Mouse (Mus musculus): Measurements from ENCODE around the gene Cplx3. TPM values are rescaled to one million over a fixed set of nuclear protein-coding genes. Genes with fewer than 3 reads are reported as not detected.

Gene Cplx3
- 0.42 and 0.47 TPM in 2 replicates for polyA plus RNA-seq (2012; rRNA removed)

DNA sequence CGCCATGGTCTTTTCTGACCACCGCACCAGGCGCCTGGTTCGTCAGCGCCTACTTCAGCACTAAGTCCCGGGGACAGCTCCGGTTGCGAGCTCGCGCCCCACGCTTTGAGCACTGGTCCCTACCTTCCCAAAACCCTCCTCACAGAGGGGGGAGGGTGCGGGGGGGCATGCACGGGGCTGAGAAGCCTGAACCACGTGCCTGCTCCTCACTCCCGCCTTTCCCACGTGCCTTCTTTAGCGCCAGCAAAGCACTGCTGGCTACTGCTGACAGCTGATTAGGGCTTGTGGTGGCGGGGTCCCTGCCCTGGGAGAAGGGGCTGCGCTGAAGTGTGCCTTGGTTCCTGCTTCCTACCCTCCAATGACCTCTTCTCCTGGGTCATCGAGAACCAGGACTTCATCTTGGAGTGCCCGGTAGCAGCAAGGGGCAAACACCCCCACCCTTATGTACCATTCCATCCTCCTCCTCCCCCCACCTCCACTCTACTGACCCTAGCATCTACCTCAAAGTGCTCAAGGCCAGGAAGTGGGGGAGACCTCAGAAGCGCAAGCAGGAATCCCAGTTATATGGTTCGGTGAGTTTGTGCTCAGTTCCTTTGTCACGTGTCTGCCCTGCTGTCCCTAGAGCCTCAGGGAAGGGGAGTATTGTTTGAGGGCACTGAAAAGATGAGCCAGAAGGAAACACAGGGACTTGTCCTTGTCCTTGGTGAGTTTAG, at the start of gene Cplx3:
TSS of gene Cplx3 (minus strand) at position 143 of the 713 bp plus-strand sequence.
- TF ChIP-seq POLR2A (IDR thresholded peaks at IDR 0.05; ENCODE audit: low read depth, low read length) (no peak), CTCF (conservative IDR thresholded peaks at IDR 0.05; ENCODE audit: insufficient read depth, insufficient read length, low read depth, low read length) (no peak)
- no peak within 1 kb of the TSS for H3K4me3 ChIP-seq (ENCODE audit: insufficient read depth, low read depth, low read length)
- DNase-seq: peak; percentile 56
- H3K4me1 ChIP-seq (ENCODE audit: control insufficient read depth, insufficient read depth, low read length): no peaks in the 10 kb centered on the region
- H3K27ac ChIP-seq (ENCODE audit: insufficient read depth, low read depth, low read length): no peak within 1 kb of the TSS
- H3K36me3 ChIP-seq (ENCODE audit: control insufficient read depth, insufficient read depth, low read length): no peaks in the 10 kb centered on the region
- H3K27me3 ChIP-seq (replicated peaks; ENCODE audit: control insufficient read depth, insufficient read depth, low read length): no peaks in the 10 kb centered on the region
- 5% methylated on average over 24 of the region's 24 CpGs for WGBS

DNA sequence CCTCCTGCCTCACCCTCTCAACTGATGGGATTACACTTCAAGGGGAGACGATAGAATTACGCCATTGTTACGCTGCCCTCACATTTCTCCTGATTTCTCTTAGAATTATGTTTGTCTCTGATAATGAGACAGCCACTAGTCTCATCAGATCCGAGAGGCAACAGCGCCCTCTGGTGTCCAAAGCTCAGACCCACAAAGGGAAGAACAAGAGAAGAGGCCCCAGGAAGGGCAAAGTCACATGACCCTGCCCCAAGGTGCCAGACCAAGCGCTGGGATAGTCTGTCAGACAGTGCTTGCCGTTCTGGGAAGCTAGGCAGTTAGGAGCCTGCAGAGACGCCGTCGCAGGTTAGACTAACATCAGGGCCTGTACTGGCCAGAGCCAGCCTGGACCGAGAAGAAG, 49.7 kb upstream of the Cplx3 start:
- WGBS: 3% methylated on average over 11 of the region's 11 CpGs
- no peaks in the 10 kb centered on the region; the same call in 1 of the 2 replicates for H3K4me1 ChIP-seq (ENCODE audit: control insufficient read depth, insufficient read depth, low read length)
- H3K4me3 ChIP-seq (ENCODE audit: insufficient read depth, low read depth, low read length): no peak overlapping the region
- TF ChIP-seq POLR2A (IDR thresholded peaks at IDR 0.05; ENCODE audit: low read depth, low read length) (no peak), CTCF (conservative IDR thresholded peaks at IDR 0.05; ENCODE audit: insufficient read depth, insufficient read length, low read depth, low read length) (peak; percentile 94)
- no peak overlapping the region for H3K27ac ChIP-seq (ENCODE audit: insufficient read depth, low read depth, low read length)
- no peaks in the 10 kb centered on the region for H3K36me3 ChIP-seq (ENCODE audit: control insufficient read depth, insufficient read depth, low read length)
- no peaks in the 10 kb centered on the region for H3K27me3 ChIP-seq (replicated peaks; ENCODE audit: control insufficient read depth, insufficient read depth, low read length)
- peak; percentile 96 for DNase-seq

DNA sequence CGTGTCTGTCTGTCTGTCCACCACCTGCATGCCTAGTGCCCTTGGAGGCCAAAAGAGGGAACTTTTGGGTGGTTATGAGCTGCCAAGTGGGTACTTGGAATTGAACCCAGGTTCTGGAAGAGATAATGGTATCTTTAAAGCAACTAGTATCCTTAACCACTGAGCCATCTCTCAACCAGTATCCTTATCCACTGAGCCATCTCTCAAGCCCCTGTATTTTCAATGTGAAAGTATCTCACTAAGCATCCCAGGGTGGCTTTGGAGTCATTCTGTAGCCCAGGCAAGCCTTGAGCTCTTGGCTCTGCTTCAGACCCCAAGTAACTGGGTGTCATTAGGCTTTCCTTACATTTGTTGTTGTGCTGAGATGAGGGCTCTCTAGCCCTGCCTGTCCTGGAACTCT, 48.9 kb upstream of the Cplx3 start:
- H3K4me3 ChIP-seq (ENCODE audit: insufficient read depth, low read depth, low read length): no peak overlapping the region
- no peak for DNase-seq
- no peak overlapping the region for H3K27ac ChIP-seq (ENCODE audit: insufficient read depth, low read depth, low read length)
- no peaks in the 10 kb centered on the region for H3K27me3 ChIP-seq (replicated peaks; ENCODE audit: control insufficient read depth, insufficient read depth, low read length)
- H3K4me1 ChIP-seq (ENCODE audit: control insufficient read depth, insufficient read depth, low read length): no peaks in the 10 kb centered on the region; the same call in 1 of the 2 replicates
- WGBS: 90% methylated on average over 1 of the region's 1 CpGs
- TF ChIP-seq POLR2A (IDR thresholded peaks at IDR 0.05; ENCODE audit: low read depth, low read length) (no peak), CTCF (conservative IDR thresholded peaks at IDR 0.05; ENCODE audit: insufficient read depth, insufficient read length, low read depth, low read length) (no peak)
- no peaks in the 10 kb centered on the region for H3K36me3 ChIP-seq (ENCODE audit: control insufficient read depth, insufficient read depth, low read length)

DNA sequence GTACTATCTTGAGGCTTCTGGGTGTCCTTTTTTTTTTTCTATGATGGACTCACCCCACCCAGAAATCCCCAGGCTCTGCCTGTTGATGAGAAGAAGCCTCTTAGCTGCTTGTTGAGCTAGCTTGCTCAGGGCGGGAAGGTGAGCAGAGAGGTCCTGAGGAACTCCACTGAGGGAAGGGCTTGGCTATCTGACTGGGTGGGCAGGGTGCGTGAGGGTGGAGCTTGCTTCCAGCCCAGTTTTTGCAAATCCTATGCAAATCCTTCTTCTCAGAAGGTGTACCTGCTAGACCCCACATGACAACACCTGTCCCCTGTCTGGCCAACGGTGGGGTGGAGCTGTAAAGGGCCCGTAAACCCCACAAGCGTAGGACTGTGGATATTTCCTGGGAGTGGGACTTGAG, 47.2 kb upstream of the Cplx3 start, which contains the start of gene Csk:
TSS of gene Csk (minus strand) at position 349 of the 400 bp plus-strand sequence.
- H3K27ac ChIP-seq (ENCODE audit: insufficient read depth, low read depth, low read length): no peak within 1 kb of the TSS
- H3K4me3 ChIP-seq (ENCODE audit: insufficient read depth, low read depth, low read length): no peak within 1 kb of the TSS
- DNase-seq: no peak
- no peak for TF ChIP-seq CTCF (conservative IDR thresholded peaks at IDR 0.05; ENCODE audit: insufficient read depth, insufficient read length, low read depth, low read length)
- no peaks in the 10 kb centered on the region for H3K36me3 ChIP-seq (ENCODE audit: control insufficient read depth, insufficient read depth, low read length)
- 85% methylated on average over 5 of the region's 5 CpGs for WGBS
- no peaks in the 10 kb centered on the region for H3K27me3 ChIP-seq (replicated peaks; ENCODE audit: control insufficient read depth, insufficient read depth, low read length)
- H3K4me1 ChIP-seq (ENCODE audit: control insufficient read depth, insufficient read depth, low read length): no peaks in the 10 kb centered on the region; the same call in 1 of the 2 replicates

DNA sequence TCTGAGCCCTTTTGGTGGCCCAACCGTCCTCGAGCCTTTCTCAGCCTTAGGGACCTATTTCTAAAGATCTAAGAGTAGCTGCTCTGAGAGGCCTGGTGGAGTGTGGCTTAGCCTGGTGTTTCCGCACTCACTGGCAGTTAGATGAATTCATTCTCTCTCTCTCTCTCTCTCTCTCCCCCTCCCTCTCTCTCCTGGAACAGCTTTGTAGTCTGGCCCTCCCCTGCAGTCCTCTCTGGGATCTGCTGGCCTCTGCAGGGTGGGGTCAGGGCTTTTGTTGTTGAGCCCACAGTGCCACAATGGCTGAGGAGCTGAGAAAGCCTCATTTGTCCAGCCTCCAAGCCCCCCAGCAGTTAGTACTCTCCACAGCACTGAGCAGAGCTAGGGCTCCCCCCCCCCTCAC, 46.8 kb upstream of the Cplx3 start:
- Histone ChIP-seq H3K27ac (ENCODE audit: insufficient read depth, low read depth, low read length) (no peak overlapping the region), H3K36me3 (ENCODE audit: control insufficient read depth, insufficient read depth, low read length) (no peaks in the 10 kb centered on the region), H3K4me1 (ENCODE audit: control insufficient read depth, insufficient read depth, low read length) (no peaks in the 10 kb centered on the region; the same call in 1 of the 2 replicates), H3K4me3 (ENCODE audit: insufficient read depth, low read depth, low read length) (no peak overlapping the region), H3K27me3 (replicated peaks; ENCODE audit: control insufficient read depth, insufficient read depth, low read length) (no peaks in the 10 kb centered on the region)
- TF ChIP-seq CTCF (conservative IDR thresholded peaks at IDR 0.05; ENCODE audit: insufficient read depth, insufficient read length, low read depth, low read length): no peak
- no peak for TF ChIP-seq POLR2A (IDR thresholded peaks at IDR 0.05; ENCODE audit: low read depth, low read length)
- DNase-seq: no peak
- 81% methylated on average over 3 of the region's 3 CpGs for WGBS

DNA sequence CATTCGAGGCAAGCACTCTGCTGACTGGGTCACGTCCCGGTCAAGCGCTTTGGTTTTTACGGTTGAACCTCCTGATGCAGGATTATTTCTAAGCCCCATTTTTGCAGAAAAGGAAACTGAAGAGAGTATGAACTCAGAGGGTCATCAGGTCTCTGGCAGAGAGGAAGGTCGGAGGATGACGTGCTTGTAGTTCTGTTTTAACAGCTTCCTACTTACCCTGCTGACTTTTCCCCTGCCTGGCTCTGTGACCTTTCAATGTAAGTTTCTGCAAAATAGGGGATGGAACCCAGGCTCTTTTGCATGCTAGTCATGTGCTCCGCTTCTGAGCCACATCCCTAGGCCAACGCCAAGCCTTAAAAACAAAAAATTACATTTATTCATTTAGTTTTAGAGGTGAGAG, 46.3 kb upstream of the Cplx3 start:
- Histone ChIP-seq H3K4me1 (ENCODE audit: control insufficient read depth, insufficient read depth, low read length) (no peaks in the 10 kb centered on the region; the same call in 1 of the 2 replicates), H3K27me3 (replicated peaks; ENCODE audit: control insufficient read depth, insufficient read depth, low read length) (no peaks in the 10 kb centered on the region), H3K4me3 (ENCODE audit: insufficient read depth, low read depth, low read length) (no peak overlapping the region), H3K27ac (ENCODE audit: insufficient read depth, low read depth, low read length) (no peak overlapping the region; the same call in 1 of the 2 replicates), H3K36me3 (ENCODE audit: control insufficient read depth, insufficient read depth, low read length) (no peaks in the 10 kb centered on the region)
- WGBS: 72% methylated on average over 9 of the region's 9 CpGs
- TF ChIP-seq POLR2A (IDR thresholded peaks at IDR 0.05; ENCODE audit: low read depth, low read length): no peak
- no peak for TF ChIP-seq CTCF (conservative IDR thresholded peaks at IDR 0.05; ENCODE audit: insufficient read depth, insufficient read length, low read depth, low read length)
- no peak for DNase-seq

DNA sequence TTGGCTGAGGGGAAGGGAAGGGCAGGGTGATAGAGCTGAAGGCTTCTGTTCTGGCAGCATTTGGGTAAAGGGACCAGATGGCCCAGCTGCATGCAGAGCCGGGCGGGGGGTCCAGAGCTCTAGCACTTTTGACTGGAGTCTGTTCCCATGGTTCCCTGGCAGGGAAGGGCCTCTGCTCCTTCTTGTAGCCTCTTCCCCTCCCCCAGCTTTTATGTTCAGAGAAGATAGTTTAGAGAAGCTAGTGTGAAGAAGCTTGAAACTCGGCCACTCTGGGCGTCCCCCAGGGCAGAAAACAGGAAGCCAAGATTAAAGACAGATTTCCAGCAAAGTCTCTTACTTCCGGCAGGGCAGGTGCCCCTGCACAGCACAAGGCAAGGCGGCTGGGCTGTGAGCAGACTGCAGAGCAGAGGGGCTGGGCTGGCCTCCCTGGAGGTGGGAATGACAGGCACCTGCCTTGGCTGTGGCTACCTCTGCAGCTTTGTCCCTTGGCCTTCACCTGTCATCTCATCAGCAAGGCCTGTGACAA, 44.8 kb upstream of the Cplx3 start:
- Histone ChIP-seq H3K36me3 (ENCODE audit: control insufficient read depth, insufficient read depth, low read length) (no peaks in the 10 kb centered on the region), H3K27me3 (replicated peaks; ENCODE audit: control insufficient read depth, insufficient read depth, low read length) (no peaks in the 10 kb centered on the region), H3K4me1 (ENCODE audit: control insufficient read depth, insufficient read depth, low read length) (no peaks in the 10 kb centered on the region; the same call in 1 of the 2 replicates), H3K4me3 (ENCODE audit: insufficient read depth, low read depth, low read length) (no peak overlapping the region), H3K27ac (ENCODE audit: insufficient read depth, low read depth, low read length) (no peak overlapping the region)
- TF ChIP-seq CTCF (conservative IDR thresholded peaks at IDR 0.05; ENCODE audit: insufficient read depth, insufficient read length, low read depth, low read length) (no peak), POLR2A (IDR thresholded peaks at IDR 0.05; ENCODE audit: low read depth, low read length) (no peak)
- DNase-seq: peak; percentile 29
- 67% methylated on average over 6 of the region's 6 CpGs for WGBS
